Mouse (Mus musculus): ENCODE results near the gene Noxred1. TPM values are rescaled to one million over a fixed set of nuclear protein-coding genes. Genes with fewer than 3 reads are reported as not detected.
"Not testable (repeated sequence)": the region's sequence is repeated elsewhere in the genome, so short reads cannot be mapped to it uniquely, and the experiment has no call there.

Noxred1 gene
- total RNA-seq (2021), result 1 to 10 TPM; 1.1 to 1.5 TPM
- long read RNA-seq, partial matches to known transcripts, result 0 of 3 reads
- long read RNA-seq, other reads (novel, unspliced or antisense), result 2 of 3 reads

DNA sequence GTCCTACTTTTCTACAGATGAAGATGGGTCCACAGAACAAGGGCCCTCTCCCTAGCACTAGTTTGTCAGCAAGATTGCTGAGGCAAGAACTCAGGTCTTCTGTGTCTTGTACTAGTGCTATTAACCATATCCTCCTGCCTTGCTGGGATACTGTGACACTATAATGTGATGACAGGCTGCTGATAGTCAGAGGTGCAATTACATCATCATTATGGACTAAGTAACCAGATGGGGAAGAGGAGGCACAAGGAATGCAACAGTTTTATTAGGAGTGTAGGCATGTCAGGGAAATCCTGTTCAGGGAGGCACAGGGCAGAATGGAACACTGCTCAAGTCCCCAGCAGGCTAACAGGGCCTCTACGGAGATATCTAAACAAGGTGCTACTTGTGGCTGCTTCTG, at the start of gene Noxred1:
TSS of gene Noxred1 (minus strand) at position 101 of the 400 bp plus-strand sequence.
- no peak for DNase-seq (ENCODE audit: low spot score in 2 of 2)

DNA sequence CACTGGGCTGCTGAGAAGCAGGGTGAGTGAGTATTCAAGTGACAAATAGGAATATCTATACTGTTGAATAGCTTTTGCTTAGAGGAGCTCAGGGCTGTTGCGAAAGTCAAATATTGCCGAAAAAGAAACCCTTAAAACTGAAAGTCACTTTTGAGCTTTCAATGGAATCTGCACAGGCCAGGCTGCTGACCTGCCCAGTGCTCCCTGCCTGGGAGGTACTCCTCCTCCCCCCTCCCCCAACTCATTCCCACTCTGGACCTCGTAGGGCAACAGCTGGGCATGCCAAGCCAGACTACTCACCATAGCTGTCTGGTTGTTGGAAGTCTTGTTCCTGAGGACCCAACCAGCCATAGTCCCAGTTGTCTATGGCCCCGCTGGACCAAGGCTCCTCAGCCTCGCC, 46.2 kb upstream of the Noxred1 start:
- no peak for DNase-seq (ENCODE audit: low spot score in 2 of 2)

DNA sequence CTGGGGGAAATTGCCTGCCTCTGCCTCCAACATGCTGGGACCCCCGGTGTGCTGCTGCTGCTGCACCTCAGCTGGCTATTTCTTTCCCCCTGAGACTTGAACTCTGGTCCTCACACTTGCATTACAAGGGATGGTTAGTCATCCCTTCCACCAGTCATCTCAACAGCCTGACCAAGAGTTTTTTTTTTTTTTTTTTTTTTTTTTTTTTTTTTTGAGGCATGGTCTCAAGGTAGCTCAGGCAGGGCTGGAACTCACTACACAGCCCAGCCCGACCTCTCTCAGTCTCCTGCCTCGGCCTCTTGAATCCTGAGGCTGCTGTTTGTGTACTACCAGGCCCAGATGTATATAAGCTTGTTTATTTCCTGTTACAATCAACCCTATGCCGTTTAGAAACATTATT, 45.7 kb upstream of the Noxred1 start:
- DNase-seq (ENCODE audit: low spot score in 2 of 2), result no peak

DNA sequence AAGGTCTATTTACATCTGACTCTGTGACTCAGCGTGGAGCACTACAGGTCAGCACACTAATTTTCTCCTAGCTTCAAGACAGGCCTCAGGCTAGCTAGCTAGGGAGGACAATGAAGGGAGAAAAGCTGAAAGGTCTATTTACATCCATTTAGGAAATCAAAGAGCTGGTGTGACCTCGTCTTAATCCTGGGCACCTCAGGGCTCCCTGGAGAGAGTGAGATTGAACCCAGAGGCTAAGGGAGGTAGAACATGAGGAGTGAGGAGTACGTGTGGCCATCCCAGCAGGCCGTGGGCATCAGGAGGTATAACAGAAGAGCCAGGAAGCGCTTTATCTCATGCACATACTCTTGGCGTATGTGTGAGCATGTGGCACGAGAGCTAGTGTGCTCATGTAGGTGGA, 45.2 kb upstream of the Noxred1 start:
- no peak for DNase-seq (ENCODE audit: low spot score in 2 of 2)

DNA sequence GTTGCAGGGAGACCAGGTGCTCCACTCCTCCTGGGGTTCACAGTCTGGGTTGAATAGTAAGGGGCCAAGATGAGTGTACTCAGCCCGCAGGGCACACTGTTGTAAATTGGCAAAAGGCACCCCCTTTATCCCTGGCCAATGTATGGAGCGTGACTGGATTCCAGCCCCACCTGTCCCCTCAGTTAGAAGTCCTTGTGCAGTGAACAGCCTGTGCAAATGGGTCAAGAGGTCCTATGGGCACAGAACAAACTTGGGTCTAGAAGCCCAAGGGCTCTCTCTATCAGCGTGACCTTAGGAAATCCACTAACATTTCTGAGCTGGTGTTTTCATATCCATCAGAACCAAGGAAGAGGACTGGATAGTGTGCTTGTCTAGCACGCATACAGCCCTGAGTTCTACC, 44.2 kb upstream of the Noxred1 start:
- no peak for DNase-seq (ENCODE audit: low spot score in 2 of 2)

DNA sequence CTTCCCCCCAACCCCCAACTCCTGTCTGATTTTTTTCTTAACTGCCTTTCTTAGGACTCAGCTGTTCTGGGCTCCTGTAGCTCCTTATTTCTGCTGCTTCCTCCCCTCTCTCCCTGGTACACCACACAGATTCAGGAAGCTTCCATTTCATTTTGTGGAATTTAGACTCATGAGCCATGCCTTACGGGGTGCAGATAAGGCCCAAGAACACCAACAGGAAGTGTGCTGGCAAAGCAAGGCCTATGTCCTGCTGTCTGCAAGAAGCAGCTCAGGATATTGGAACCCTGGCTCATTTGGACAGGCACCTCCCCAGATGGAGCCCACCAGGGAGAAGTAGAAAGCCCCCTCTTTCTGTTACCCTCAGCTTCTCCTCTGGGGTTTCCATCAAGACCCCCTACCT, 43.2 kb upstream of the Noxred1 start:
- no peak for DNase-seq (ENCODE audit: low spot score in 2 of 2)

DNA sequence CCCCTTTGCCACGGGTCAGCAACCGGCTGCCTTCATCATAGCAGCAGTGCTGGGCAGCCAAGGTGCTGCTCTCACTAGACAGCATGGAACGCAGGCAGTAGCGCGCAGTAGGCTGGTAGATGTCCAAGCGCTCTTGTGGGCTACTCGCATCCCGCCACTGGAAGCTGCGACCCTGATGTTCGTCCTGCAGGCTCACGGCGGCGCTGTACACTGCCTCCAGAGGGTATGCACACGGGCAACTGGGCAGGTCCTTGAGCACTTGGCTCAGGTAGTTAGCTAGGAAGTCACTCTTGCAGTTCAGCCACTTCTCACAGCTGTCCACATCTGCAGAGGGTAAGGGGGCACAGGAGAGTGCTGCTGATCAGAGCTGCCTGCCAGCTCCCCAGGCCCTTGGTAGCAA, 41.3 kb upstream of the Noxred1 start:
- DNase-seq (ENCODE audit: low spot score in 2 of 2), result no peak

DNA sequence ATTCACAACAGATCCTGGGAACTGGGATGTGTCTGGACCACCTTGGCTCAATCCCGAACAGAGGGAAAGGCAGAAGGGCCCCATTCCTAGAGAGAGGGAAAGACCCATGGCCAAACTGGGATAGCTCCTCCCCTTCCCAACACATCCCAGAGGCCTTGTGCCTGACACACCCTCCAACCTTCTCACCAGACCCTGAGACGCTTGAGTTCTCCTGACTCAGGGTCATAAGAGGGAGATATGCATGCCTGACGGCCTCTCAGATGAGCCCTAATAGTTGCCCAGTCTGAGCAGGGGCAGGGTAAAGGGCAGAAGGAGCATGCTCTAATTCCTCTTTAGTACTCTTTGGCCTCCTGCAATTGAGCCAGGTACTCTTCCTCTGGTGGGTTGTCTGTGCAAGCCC, 40.8 kb upstream of the Noxred1 start:
- no peak for DNase-seq (ENCODE audit: low spot score in 2 of 2)

DNA sequence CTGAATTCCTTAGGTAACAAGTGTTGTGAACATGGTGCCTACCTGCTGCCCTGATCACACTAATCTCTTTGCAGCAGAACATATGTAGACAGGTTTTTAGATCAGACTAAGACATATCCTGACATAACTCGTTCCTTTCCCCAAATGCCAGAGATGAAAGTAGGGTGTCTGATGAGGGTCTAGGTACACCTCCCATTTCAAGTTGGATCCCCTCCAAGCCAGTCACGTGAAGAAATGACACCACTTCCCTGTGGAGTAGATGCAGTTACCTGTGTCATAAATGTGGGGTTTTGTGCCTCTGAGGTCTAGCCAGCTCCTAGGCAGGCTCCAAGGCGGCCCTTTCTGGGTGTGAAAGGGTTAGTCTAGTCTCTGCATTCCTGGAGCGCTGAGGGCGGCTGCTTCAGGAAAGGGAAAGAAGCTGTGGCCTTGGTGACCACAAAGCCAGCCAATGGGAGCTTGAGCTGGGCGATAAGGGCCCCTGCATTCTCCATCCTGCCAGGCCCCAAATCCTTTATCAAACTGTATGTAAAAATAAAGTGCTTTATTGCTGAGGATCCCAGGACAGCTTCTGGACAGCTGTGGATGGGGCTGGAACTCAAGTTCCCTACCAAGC, 39.7 kb upstream of the Noxred1 start:
- DNase-seq (ENCODE audit: low spot score in 2 of 2), result no peak

DNA sequence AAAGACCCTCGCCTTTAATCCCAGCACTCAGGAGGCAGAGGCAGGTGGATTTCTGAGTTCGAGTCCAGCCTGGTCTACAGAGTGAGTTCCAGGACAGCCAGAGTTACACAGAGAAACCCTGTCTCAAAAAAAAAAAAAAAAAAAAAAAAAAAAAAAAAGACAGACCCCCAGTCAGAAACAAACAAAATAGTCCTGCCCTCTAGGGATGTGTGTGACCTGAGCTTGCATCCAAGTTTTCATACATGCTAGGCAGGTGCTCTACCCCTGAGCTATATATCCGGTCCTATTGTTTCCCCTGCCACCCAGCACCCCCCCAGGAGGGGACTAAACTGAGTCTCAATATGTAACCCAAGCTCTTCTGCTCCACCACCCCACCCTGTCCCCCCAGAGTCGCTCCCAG, 38.7 kb upstream of the Noxred1 start:
- DNase-seq (ENCODE audit: low spot score in 2 of 2), result not testable (repeated sequence)

DNA sequence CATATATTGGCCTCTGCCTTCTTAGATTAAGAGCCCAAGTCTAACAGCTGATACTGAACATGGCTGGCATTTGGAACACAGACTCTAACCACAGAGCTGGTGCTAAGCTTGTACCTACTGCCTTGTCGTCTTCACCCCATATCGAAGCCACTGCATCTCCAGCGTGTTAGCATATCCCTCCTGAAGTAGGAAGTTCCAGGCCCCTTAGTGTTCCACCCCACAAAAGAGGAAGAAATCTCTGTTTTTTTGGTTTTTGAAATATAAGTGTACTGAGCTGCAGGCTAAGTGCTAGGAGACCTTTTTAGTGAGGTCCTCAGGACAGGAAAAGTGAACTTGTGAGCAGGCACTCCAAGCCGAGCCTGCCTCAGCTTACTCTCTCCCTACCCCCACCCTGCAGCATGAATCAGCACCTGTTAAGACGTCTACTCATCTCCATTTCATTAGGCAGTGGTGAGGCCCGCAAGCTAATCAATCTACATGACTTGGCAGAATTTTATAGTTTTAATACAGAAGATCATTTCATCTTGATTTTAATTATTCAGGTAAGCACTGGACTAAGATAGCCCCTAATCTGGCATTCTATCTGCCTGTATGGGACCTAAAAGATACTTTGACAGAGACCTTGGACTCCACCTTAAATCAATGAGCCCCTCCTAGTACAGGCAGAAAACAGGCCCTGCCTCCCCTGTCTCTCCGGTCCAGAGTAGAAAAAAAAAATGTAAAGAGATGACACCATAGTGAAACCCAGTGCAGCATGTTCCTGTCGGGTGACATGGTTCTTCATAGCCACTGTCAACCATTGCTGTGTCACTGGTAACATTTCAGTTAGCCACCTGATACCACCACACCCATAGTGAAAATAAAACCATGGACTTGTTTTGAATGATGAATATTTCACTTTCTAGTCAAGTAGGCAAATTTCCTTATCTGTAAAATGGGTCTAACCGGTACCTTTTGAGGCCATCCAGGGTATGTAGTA, 36.6 kb upstream of the Noxred1 start:
- no peak for DNase-seq (ENCODE audit: low spot score in 2 of 2)

DNA sequence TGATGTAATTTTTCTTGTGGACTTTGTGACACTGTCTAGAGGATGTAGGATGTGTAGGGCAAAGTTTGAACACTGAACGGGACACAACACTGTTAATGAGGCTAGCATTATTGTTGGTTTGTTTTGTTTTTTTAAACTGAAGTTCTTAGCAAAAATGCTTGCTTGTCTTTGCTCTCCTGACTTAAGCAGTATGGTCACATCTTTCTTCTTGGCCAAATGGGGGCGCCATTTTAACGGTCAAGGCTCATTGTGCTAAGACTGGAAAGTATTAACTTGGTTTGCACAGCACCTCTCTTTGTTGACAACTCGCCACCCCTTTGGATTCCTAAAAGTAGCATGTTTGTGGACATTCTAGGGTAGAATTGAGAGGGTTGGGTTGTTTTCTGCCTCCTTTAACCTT, 29.1 kb upstream of the Noxred1 start:
- peak; percentile 23 to 52 for DNase-seq (ENCODE audit: low spot score in 2 of 2)

DNA sequence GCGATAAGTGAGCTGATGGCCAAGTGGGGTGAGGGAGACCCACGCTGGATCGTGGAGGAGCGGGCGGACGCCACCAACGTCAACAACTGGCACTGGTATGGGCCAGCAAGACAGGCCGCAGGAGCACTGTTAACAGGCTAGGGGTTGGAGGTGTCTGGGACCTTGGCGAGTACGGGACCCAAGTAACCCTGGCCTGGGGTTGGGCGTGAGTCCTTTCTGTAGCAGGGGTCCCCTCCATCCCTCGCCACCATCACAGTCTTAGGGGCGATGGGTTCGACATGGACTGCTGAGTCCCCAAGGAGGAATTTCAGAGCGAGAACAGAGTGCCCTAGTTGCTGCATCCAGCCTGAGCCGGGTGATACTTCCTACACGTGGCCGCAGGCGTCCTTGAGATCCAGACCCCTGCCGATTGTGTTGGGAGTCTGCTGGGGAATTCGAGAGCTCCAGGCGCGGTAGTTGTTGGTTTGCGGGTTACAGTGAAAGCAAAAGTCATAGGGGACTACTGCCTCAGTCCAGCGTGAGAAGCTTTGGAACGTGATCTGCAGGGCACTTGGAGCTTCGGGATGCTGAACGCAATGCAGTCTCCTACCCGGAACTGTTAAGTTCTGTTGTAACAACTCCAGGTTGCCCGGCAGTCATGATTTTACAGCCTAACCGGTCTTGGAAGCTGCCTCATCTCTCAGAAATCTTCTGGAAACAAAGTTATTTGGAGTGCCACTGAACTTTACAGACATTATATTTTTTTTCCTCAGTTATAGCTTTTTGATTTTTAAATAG, 28.5 kb upstream of the Noxred1 start:
- no peak for DNase-seq (ENCODE audit: low spot score in 2 of 2)

DNA sequence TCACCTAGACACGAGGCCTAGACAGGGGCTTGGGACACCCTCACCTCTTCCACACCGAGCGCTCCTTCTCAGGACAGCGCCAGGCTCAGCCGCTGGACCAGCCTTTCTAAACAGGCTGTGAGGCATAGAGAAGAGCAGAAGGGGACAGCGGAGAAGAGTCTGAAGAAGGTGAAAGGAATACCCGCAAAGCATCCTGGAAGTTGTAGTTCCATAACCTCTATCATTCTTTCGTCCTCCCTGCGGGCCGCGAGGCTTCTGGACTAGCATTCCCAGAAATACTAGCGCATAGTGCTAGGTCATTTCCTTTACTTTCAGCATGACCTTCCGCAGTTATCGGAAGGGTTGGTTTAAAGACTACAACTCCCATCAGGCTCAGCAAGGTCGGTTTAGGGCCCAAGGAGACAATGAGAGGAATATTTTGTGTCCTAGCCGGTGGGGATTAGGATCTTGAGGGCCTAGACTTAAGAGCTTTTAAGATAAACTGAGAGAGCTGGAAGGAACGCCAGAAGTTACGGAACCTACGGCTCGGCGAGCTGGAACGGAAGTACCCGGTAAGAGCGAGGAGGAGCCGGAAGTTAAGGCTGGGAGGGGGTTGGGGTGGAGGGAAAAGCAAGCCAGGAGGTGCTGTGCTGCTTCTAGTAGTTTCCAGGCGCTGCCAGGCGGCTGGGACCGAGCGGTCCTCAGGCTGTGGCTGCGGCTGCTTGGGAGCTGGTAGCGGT, 27.7 kb upstream of the Noxred1 start, which contains the start of the genes Vipas39 and Ahsa1:
TSS of gene Vipas39 (minus strand) at position 149 of the 719 bp plus-strand sequence.
TSS of gene Ahsa1 (plus strand) at position 372 of the 719 bp plus-strand sequence.
- peak; percentile 81 to 84 for DNase-seq (ENCODE audit: low spot score in 2 of 2)

DNA sequence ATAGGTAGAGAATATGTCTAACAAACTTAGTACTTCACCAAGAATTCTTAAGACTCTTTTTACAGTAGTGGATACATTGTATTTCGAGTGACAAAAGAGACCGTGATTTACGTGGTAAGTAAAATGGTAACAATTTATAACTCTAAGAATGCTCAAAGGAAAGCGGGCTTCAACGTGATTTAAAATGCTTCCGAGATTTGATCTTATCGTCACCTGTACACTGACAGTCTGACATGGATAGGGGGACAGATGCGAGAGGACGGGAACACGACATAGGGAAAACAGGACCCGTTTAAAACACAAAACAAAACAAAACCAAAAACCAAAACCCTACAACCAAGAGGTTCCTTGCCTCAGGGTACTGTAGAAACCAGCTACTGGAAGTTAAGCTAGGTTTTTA, 26.9 kb upstream of the Noxred1 start:
- no peak for DNase-seq (ENCODE audit: low spot score in 2 of 2)

DNA sequence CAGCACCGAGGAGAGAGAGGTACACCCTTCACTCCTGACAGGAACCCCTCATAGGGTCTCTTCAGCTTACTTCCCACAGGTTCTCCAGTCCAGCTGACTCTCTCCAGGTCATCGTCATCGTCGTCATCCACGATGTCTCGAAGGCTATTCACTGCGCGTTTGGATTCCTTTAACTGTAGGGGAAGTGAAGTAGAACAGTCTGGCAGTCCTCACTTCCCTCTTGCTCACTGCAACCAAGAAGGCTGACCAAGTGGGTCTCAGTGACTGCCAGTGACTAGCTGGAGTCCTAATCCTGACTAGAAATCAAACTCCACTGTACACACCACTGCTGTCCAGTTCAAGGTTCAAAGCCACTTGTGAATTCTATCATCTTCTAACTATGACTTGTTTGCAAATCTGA, 22.0 kb upstream of the Noxred1 start:
- DNase-seq (ENCODE audit: low spot score in 2 of 2), result no peak

DNA sequence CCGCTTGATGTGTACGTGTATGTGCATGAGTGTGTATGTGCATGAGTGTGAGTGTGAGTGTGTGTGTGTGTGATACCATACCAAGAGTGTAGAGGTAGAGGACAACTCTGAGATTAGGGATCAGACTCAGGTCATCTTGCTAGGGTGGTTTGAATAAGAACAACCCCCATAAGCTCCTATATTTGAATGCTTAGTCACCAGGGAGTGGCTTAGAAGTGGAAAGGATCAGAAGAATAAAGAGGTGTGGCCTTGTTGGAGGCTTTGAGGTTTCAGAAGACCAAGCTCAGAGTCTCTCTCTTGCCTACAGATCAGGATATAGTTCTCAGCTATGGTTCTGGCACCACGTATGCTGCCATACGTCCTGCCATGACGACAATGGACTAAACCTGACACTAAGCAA, 18.1 kb upstream of the Noxred1 start:
- no peak for DNase-seq (ENCODE audit: low spot score in 2 of 2)

DNA sequence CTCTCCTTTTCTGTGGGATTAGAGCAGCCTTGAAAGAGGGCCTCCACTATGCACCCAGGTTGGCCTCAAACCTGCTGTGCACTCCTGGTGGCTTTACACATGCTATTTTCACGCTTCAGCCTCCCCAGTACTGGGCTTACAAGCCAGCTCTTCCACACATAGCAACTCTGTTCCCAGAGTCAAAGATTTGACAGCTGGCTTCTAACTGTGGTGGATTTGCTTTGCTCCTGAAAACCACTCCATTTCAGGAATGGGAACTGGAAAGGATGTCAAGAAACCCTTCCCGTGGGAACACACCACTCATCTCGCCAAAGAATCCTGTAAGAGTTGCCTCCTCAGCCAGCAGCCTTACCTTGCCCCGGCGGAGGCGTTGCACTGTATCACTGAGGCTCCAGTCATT, 15.3 kb upstream of the Noxred1 start:
- DNase-seq (ENCODE audit: low spot score in 2 of 2), result no peak

DNA sequence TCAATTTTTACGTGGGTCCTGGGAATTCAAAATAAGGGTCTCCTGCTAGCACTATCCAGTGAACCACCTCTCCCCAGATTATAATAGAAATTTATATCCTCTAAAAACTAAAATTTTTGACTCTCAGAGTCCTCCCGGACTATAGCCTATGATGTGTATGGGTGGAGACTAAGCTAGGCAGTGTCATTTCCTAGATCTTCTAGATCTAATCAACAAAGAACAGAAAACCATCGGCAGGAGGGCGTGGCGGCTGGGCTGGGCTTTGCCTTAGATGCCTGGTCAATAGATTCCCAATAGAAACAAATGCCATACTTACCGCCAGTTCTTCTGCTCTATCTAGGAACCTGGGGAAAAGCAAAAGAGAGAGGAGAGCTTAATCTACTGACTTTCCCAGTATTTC, 11.6 kb upstream of the Noxred1 start:
- DNase-seq (ENCODE audit: low spot score in 2 of 2), result no peak

DNA sequence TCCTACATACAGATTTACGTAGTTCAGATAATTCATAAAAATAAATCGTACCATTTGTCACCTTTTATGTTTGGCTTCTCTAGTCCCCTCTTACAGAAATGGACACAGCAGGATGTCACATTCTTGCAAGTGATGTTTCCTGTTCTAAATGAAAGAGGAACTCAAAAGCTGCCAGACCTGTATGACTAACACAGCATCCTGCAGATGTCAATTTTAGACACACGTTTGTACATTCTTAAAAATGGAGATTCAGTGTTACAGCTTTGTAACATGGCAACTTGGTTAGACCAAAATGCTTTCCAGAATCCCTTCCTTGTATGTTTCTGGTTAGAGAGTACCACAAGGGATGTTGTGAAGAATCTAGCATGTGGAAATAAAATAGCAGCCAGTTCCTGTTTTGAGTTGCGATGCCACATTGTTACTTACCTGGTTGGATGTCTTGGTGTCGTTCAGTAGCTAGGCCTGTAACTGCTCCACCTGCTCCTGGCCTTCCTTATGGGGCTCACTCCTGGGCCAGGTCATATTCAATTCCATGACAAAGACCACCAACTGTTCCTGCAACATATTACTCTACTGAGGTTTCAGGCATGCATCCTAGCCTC, 1.5 kb downstream of the Noxred1 start:
- no peak for DNase-seq (ENCODE audit: low spot score in 2 of 2)
